Mouse (Mus musculus): ENCODE measurements around the gene Ankrd28. TPM values are rescaled to one million over a fixed set of nuclear protein-coding genes. Genes with fewer than 3 reads are reported as not detected.

Ankrd28 gene
- polyA plus RNA-seq, 1 experiment from 2014 or later, result 11.9 TPM

DNA sequence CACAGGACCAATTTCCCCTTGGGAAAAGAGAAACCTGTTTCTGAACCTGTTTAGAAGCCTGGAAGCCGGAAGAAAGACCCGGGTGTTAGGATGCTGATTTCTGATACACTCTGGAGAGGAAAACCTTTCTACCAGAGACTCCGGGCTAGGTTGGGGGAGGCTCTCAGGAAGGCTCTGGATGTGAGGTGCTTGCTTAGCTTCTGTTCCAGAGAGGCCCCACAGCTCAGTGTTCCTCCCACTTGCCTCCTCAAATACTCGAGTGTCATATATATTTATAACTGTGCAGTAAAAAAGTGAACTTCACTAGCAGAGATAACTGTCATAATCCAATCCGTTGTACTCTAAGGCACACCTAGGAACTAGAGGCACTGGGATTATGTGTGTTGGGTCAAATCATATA is 25.6 kb upstream of the Ankrd28 start:
- H3K4me3 ChIP-seq (ENCODE audit: low read depth, low read length), result no peak overlapping the region
- no peak overlapping the region for H3K4me2 ChIP-seq (ENCODE audit: low read depth, low read length)
- no peaks in the 10 kb centered on the region for H3K9me3 ChIP-seq (ENCODE audit: control insufficient read depth, low read length)
- DNase-seq (ENCODE audit: low spot score) (no peak), ATAC-seq (ENCODE audit: low read depth) (no peak)
- H3K27ac ChIP-seq (replicated peaks; ENCODE audit: low read depth, low read length), result no peak overlapping the region
- WGBS, result 80% methylated on average over 5 of the region's 5 CpGs
- H3K4me1 ChIP-seq (ENCODE audit: control insufficient read depth, insufficient read depth, low read length), result no peaks in the 10 kb centered on the region; the same call in 1 of the 2 replicates
- no peak overlapping the region for H3K9ac ChIP-seq (ENCODE audit: low read depth, low read length)
- no peaks in the 10 kb centered on the region for H3K36me3 ChIP-seq (ENCODE audit: control insufficient read depth, insufficient read depth, low read length)
- H3K27me3 ChIP-seq (replicated peaks; ENCODE audit: control insufficient read depth, insufficient read depth, low read length), result no peaks in the 10 kb centered on the region

DNA sequence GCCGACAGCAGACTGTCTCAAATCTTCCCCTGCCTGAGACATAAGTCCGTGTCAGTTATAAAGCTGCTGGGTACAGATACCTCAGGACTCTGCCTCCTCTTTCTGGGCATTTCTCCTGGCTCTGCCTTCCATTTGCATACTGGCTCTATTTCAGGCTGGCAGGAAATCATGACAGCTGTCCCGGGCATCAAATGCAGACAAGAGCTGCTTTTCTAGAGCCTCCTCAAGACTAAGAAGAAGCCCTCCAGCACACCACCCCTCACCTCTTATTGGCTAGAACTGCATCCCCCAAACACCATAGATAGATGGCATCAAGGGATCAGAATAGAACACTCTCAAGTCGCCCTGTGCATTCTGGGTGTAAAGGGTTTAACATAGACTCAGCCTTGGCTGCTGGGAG is 24.2 kb upstream of the Ankrd28 start:
- H3K27ac ChIP-seq (replicated peaks; ENCODE audit: low read depth, low read length), result no peak overlapping the region
- WGBS, result 64% methylated on average over 4 of the region's 4 CpGs
- H3K27me3 ChIP-seq (replicated peaks; ENCODE audit: control insufficient read depth, insufficient read depth, low read length), result no peaks in the 10 kb centered on the region
- DNase-seq (ENCODE audit: low spot score) (no peak), ATAC-seq (ENCODE audit: low read depth) (no peak)
- no peaks in the 10 kb centered on the region; the same call in 1 of the 2 replicates for H3K4me1 ChIP-seq (ENCODE audit: control insufficient read depth, insufficient read depth, low read length)
- no peak overlapping the region for H3K4me3 ChIP-seq (ENCODE audit: low read depth, low read length)
- H3K36me3 ChIP-seq (ENCODE audit: control insufficient read depth, insufficient read depth, low read length), result no peaks in the 10 kb centered on the region
- H3K9me3 ChIP-seq (ENCODE audit: control insufficient read depth, low read length), result no peaks in the 10 kb centered on the region
- H3K4me2 ChIP-seq (ENCODE audit: low read depth, low read length), result no peak overlapping the region
- H3K9ac ChIP-seq (ENCODE audit: low read depth, low read length), result no peak overlapping the region

DNA sequence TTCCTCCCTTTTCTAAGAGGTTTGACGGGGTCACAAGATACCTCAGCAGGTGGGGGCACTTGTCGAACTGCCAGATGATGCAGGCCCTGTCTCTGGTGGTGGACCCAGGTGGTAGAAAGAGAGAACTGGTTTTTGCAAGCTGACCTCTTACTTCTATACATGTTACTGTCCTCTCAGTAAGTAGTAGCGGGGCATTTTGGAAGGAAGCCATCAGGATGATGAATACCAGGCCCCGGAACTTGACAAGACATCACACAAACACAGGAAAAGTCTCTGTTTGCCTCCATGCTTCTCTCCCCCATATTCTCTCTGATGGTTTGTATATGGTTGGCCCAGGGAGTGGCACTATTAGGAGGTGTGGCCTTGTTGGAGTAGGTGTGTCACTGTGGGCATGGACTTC is 13.1 kb upstream of the Ankrd28 start:
- Histone ChIP-seq H3K4me2 (ENCODE audit: low read depth, low read length) (no peak overlapping the region), H3K27ac (replicated peaks; ENCODE audit: low read depth, low read length) (no peak overlapping the region), H3K4me1 (ENCODE audit: control insufficient read depth, insufficient read depth, low read length) (no peaks in the 10 kb centered on the region), H3K4me3 (ENCODE audit: low read depth, low read length) (no peak overlapping the region), H3K27me3 (replicated peaks; ENCODE audit: control insufficient read depth, insufficient read depth, low read length) (no peaks in the 10 kb centered on the region), H3K36me3 (ENCODE audit: control insufficient read depth, insufficient read depth, low read length) (no peaks in the 10 kb centered on the region), H3K9me3 (ENCODE audit: control insufficient read depth, low read length) (no peaks in the 10 kb centered on the region), H3K9ac (ENCODE audit: low read depth, low read length) (no peak overlapping the region)
- 69% methylated on average over 4 of the region's 4 CpGs for WGBS
- no peak for DNase-seq (ENCODE audit: low spot score)
- ATAC-seq (ENCODE audit: low read depth), result no peak

DNA sequence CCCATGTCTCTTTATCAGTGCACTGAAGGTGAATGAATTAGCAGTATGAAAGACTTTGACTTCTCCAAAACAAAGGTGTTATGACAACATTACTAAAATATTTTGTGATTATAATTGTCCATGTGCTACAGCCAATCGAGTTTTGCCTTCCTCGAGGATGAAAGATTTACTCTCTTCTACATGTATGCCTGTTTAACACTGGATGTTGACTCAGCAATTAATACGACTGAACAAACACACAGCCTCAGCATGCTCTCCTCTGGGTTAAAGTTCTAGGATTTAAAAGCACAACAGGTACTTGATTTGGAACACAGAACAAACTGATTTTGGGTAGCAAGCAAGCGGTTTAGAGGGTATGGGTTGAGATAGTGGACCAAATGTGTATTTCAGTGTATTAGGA is 1.6 kb upstream of the Ankrd28 start:
- no peak overlapping the region; the same call in 1 of the 2 replicates for H3K4me2 ChIP-seq (ENCODE audit: low read depth, low read length)
- ATAC-seq (ENCODE audit: low read depth) (no peak), DNase-seq (ENCODE audit: low spot score) (no peak)
- no peak overlapping the region for H3K9ac ChIP-seq (ENCODE audit: low read depth, low read length)
- no peaks in the 10 kb centered on the region for H3K27me3 ChIP-seq (replicated peaks; ENCODE audit: control insufficient read depth, insufficient read depth, low read length)
- 0 out of 2 replicates have a peak, but pooled peaks cover 3% of the 10 kb centered on the region for H3K4me1 ChIP-seq (ENCODE audit: control insufficient read depth, insufficient read depth, low read length)
- no peak overlapping the region for H3K27ac ChIP-seq (replicated peaks; ENCODE audit: low read depth, low read length)
- peaks cover 9% of the 10 kb centered on the region for H3K9me3 ChIP-seq (ENCODE audit: control insufficient read depth, low read length)
- 62% methylated on average over 4 of the region's 4 CpGs for WGBS
- no peak overlapping the region for H3K4me3 ChIP-seq (ENCODE audit: low read depth, low read length)
- H3K36me3 ChIP-seq (ENCODE audit: control insufficient read depth, insufficient read depth, low read length), result no peaks in the 10 kb centered on the region

DNA sequence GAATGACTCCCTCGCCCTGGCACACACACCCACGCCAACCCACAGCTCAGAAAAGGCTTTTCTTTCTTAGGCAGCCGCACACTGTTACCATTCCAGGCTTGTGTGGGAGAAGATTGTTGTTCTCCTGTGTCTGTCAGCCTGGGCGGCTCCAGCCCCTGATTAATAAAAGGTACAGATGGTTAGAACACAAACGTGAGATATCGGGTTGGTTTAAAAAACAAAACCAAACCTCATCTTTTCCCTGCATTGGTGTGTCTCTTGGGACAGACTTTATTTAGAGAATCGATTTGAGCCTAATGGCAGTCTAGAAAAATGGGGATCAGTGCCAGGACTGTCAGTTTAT is 890 bp upstream of the Ankrd28 start:
- ATAC-seq (ENCODE audit: low read depth), result no peak

DNA sequence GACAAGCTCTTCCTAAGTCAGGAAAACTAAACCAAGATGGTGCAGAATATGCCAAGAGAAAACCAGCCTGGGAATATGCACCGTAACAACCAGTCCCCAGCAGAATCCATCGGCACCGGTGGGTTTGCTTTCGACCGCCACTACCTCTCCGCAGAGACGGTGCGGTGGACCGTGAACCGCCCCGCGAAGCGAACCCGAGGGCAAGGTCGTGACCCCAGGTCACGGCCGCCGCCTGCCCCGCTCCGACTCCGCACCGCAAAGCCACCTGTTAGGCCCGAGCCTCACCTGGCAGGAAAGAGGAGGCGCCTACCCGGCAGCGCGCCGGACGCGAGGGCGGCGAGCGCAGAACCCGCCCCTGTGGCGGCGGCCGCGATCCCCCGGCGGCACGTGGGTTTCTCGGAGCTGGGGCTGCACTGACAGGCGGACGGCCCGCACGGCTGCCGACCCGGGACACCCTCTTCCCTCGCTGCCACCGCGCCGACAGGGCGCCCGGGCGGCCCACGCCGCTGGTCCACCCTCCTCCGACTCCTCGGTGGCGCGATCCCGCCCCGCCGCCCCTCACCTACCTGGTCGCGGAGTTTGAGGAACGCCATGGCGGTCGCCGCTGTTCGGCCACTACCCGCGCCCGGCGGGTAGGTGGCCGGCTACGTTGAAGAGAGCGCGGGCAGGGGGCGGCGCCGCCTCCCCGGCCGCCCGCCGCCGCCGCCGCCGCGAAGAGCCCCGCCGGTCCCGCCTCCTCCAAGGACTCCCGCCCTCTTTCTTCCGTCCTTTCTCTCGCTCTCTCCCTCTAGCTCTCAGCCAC is 489 bp downstream of the Ankrd28 start:
- H3K36me3 ChIP-seq (ENCODE audit: control insufficient read depth, insufficient read depth, low read length), result no peaks in the 10 kb centered on the region
- H3K27ac ChIP-seq (replicated peaks; ENCODE audit: low read depth, low read length), result peak overlapping the region; percentile 88
- 0 out of 2 replicates have a peak, but pooled peaks cover 3% of the 10 kb centered on the region for H3K4me1 ChIP-seq (ENCODE audit: control insufficient read depth, insufficient read depth, low read length)
- DNase-seq (ENCODE audit: low spot score) (peak; percentile 52), ATAC-seq (ENCODE audit: low read depth) (peak; percentile 35; the same call in 1 of the 2 replicates)
- peak overlapping the region; percentile 89 for H3K4me2 ChIP-seq (ENCODE audit: low read depth, low read length)
- H3K27me3 ChIP-seq (replicated peaks; ENCODE audit: control insufficient read depth, insufficient read depth, low read length), result no peaks in the 10 kb centered on the region
- under 1% methylated on average over 35 of the region's 97 CpGs for WGBS
- H3K4me3 ChIP-seq (ENCODE audit: low read depth, low read length), result peak overlapping the region; percentile 86
- peak overlapping the region; percentile 83 for H3K9ac ChIP-seq (ENCODE audit: low read depth, low read length)
- H3K9me3 ChIP-seq (ENCODE audit: control insufficient read depth, low read length), result no peaks in the 10 kb centered on the region

More for the DNA sequence above, 890 bp upstream of the Ankrd28 start:
- Histone ChIP-seq H3K4me1 (ENCODE audit: control insufficient read depth, insufficient read depth, low read length) (0 out of 2 replicates have a peak, but pooled peaks cover 3% of the 10 kb centered on the region), H3K27me3 (replicated peaks; ENCODE audit: control insufficient read depth, insufficient read depth, low read length) (no peaks in the 10 kb centered on the region), H3K9ac (ENCODE audit: low read depth, low read length) (peak overlapping the region; percentile 83), H3K27ac (replicated peaks; ENCODE audit: low read depth, low read length) (peak overlapping the region; percentile 88; the same call in 1 of the 2 replicates), H3K4me2 (ENCODE audit: low read depth, low read length) (peak overlapping the region; percentile 87), H3K9me3 (ENCODE audit: control insufficient read depth, low read length) (0 out of 2 replicates have a peak, but pooled peaks cover 2% of the 10 kb centered on the region), H3K36me3 (ENCODE audit: control insufficient read depth, insufficient read depth, low read length) (no peaks in the 10 kb centered on the region), H3K4me3 (ENCODE audit: low read depth, low read length) (peak overlapping the region; percentile 86)
- DNase-seq (ENCODE audit: low spot score), result no peak
- whole genome bisulfite sequencing, result 5% methylated on average over 7 of the region's 7 CpGs

DNA sequence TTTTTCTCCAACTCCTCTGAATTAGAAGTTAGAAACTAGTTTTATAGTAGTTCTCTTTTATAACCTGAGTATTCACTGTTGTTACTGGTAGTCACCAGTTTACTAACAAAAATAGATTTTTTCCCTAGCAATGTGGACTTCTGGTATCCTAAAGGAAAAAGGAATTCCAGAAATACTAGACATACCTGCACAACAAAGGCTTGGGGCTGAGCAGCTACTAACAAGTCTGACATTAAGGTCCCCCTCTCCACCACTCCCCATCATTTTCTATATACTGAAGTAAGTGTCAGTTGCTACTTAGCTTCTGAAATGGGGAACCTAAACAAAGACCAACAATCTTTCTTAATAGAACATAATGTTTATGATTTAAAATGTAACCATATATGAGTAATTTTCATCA is 3.2 kb downstream of the Ankrd28 start:
- no peaks in the 10 kb centered on the region for H3K9me3 ChIP-seq (ENCODE audit: control insufficient read depth, low read length)

DNA sequence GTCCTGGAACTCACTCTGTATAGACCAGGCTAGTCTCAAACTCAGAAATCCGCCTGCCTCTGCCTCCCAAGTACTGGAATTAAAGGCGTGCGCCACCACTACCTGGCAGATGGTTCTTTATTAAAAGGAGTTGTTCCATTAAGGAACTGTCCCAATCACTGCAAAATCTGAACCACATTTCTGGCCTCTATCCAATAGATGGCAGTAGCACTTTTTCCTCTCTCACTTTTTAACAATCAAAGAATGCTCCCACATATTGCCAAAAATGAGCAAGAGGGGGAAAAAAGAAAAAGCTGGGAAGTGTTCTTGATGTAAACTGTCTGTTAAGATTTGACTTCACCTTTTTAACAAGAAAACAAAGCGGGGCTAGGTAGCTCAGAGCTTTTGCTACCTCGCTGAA is 20.5 kb downstream of the Ankrd28 start:
- WGBS, result 90% methylated on average over 5 of the region's 5 CpGs
- H3K4me3 ChIP-seq (ENCODE audit: low read depth, low read length), result no peak overlapping the region
- no peaks in the 10 kb centered on the region for H3K9me3 ChIP-seq (ENCODE audit: control insufficient read depth, low read length)
- ATAC-seq (ENCODE audit: low read depth) (no peak), DNase-seq (ENCODE audit: low spot score) (no peak)
- H3K27ac ChIP-seq (replicated peaks; ENCODE audit: low read depth, low read length), result no peak overlapping the region
- H3K4me1 ChIP-seq (ENCODE audit: control insufficient read depth, insufficient read depth, low read length), result no peaks in the 10 kb centered on the region
- H3K9ac ChIP-seq (ENCODE audit: low read depth, low read length), result no peak overlapping the region
- no peaks in the 10 kb centered on the region for H3K36me3 ChIP-seq (ENCODE audit: control insufficient read depth, insufficient read depth, low read length)
- H3K4me2 ChIP-seq (ENCODE audit: low read depth, low read length), result no peak overlapping the region
- no peaks in the 10 kb centered on the region for H3K27me3 ChIP-seq (replicated peaks; ENCODE audit: control insufficient read depth, insufficient read depth, low read length)

More for the DNA sequence above, 3.2 kb downstream of the Ankrd28 start:
- no peak overlapping the region for H3K4me2 ChIP-seq (ENCODE audit: low read depth, low read length)
- H3K36me3 ChIP-seq (ENCODE audit: control insufficient read depth, insufficient read depth, low read length), result no peaks in the 10 kb centered on the region
- DNase-seq (ENCODE audit: low spot score), result no peak
- no peak overlapping the region for H3K27ac ChIP-seq (replicated peaks; ENCODE audit: low read depth, low read length)
- 0 out of 2 replicates have a peak, but pooled peaks cover 3% of the 10 kb centered on the region for H3K4me1 ChIP-seq (ENCODE audit: control insufficient read depth, insufficient read depth, low read length)
- no peaks in the 10 kb centered on the region for H3K27me3 ChIP-seq (replicated peaks; ENCODE audit: control insufficient read depth, insufficient read depth, low read length)
- ATAC-seq (ENCODE audit: low read depth), result no peak
- no peak overlapping the region for H3K4me3 ChIP-seq (ENCODE audit: low read depth, low read length)
- no peak overlapping the region for H3K9ac ChIP-seq (ENCODE audit: low read depth, low read length)

DNA sequence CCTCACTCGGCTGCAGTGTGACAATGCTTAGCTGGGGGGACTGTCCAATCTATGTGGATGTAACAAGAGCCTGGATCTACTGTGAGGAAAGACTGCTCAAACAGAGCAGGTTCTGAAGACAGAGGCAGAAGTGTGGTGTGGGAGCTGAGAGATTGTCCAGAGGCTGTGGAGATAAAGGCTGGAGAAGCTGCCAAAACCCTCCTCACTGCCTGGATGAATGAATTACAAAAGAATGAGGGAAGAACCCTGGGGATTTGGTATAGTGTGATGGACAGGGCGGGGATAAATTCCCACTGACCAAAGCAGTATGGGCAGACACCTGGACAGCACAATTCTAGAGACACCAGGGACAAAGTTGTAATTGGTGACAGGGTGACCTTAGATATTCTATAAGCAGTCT is 26.7 kb downstream of the Ankrd28 start:
- DNase-seq (ENCODE audit: low spot score) (peak; percentile 14), ATAC-seq (ENCODE audit: low read depth) (no peak)
- Histone ChIP-seq H3K27ac (replicated peaks; ENCODE audit: low read depth, low read length) (no peak overlapping the region), H3K9ac (ENCODE audit: low read depth, low read length) (no peak overlapping the region), H3K4me2 (ENCODE audit: low read depth, low read length) (no peak overlapping the region), H3K9me3 (ENCODE audit: control insufficient read depth, low read length) (no peaks in the 10 kb centered on the region), H3K27me3 (replicated peaks; ENCODE audit: control insufficient read depth, insufficient read depth, low read length) (no peaks in the 10 kb centered on the region), H3K4me1 (ENCODE audit: control insufficient read depth, insufficient read depth, low read length) (peaks cover 5% of the 10 kb centered on the region; the same call in 1 of the 2 replicates), H3K4me3 (ENCODE audit: low read depth, low read length) (no peak overlapping the region), H3K36me3 (ENCODE audit: control insufficient read depth, insufficient read depth, low read length) (no peaks in the 10 kb centered on the region)
- WGBS, result 55% methylated on average over 2 of the region's 2 CpGs
